Mouse (Mus musculus) neutrophil, adult 5-6 weeks (primary cell): ENCODE measurements around the gene Peli2. TPM values are rescaled to one million over a fixed set of nuclear protein-coding genes. Genes with fewer than 3 reads are reported as not detected.

Source experiments
- ATAC-seq: fragments of 151-379, 151-347 bp; 2 replicates; pipeline ENCODE4 v1.8.0; 2017; ENCODE audit warnings: mild to moderate bottlenecking, moderate TSS enrichment; ENCODE audit not compliant: insufficient number of reproducible peaks, poor library complexity, low FRiP score, severe bottlenecking; ENCODE audit errors: extremely low read depth
- total RNA-seq: library from RNA; stranded (forward); fragments of 200-1000 nt; gene quantifications from 2 replicates; pipeline ENCODE4 v1.2.3, GENCODE M21; 2017

The Peli2 gene
- total RNA-seq, 1 experiment from 2014 or later: 7.0 TPM

DNA sequence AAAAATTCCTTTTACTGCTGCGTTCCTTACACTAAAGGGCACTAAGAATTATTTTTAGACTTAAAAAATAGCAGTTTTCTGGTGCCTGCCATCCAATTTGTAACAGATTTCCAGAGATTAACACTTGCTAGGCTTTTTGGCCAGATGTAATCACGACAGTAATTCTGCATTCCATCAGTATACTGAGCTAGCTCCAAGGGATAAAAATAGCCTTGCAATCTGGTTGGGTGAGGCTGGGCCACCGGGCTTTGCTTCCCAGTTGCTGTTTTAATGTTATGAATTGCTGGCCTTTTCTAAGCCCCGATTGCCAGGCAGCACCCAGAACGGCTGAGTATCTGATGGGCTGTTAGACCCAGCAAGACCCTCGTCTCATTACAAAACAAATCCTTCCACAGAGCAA lies 182.6 kb downstream of the Peli2 start:
- ATAC-seq: no peak

DNA sequence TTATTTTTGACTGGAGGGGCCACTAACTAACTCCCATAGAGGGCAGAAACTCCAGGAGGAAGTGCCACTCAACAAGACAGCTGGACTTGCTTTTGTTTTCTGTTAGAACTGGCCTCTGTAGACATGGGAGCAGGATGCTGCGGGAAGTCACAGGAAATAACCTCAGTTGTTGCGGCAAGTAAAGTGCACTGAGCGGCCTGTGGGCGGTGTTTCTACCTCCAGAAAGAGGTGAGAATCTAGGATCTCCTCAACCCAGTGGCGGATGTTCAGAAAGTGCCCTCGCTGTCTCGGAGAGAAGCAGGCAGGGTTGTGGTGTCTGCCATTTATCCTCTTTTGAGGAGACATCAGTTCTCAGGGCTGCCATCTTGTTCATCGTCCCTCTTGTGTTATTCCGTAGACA lies 183.2 kb downstream of the Peli2 start:
- no peak for ATAC-seq

- ATAC-seq: no peak
Measured at GRCm38 (mm10) chr14:48313234-48313633, 192.6 kb downstream of the Peli2 start.

DNA sequence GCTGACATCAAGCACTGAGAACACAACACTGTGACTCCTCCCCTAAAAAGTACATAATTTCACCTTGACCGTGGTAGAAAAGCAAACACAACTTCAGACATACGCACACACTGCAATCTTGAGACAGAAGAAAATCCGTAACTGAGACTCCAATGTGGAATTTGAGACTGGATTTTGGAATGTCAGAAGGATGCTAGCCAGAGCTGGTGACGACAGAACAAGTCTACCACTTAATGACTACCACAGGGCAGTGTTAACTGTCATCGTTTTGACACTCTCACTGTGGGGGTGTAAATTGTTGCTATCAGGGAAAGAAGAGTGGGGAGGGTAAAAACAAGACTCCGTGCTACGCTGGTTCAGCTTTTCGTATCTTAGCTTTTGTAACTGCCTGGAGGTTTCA lies 195.8 kb downstream of the Peli2 start:
- ATAC-seq: no peak

DNA sequence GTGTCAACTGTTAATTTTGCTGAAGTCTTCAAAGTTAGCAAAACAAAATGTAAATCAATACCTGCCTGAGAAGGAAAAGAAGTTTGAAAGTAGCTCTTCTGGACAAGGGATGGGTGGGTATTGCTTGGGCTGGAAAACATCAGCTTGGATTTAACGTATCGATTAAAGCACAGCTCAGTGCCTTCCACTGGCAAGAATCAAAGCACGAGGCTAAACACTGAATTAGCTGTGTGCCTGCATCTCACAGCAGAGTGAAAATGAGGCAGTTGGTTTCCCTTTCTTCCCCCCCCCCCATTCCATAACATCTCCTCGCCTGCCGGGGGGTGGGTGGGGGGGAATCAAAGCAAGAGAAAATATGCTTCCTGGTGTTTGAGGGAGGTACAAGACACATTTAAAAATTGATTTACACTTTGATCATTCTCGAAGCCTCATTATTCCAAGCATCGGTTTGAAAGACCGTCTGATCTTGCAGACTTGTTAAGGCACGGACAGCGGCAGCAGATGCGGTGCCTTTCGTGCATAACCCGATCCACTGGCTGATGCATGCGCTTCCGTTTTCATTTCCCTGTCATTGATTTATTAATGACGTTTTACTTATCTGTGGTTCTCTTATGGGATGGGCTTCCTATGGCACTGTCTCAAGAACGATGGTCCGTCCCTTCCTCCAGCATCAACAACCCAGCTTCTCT lies 203.3 kb downstream of the Peli2 start:
- no peak for ATAC-seq

DNA sequence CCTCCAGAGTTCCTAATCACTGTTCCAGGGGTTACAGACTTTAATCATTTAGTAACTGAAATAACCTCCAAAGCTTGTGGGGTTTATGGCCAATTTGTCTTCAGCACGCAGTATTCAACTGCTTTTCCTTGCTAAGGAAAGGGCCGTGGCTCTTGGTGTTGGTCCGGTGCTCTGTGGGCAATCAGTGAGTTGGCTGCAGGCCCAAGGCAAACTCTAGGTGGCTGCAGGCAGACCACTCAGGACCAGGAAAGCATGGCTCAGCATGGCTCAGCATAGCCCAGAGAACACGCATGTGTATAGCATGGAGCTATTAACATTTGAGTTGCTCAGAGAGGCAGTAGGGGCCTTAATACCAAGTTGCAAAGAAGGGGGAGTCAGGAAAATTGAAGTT lies 203.8 kb downstream of the Peli2 start:
- ATAC-seq: no peak

GRCm38 (mm10) chr14:48327746-48328145 lies 207.1 kb downstream of the Peli2 start:
- no peak for ATAC-seq

GRCm38 (mm10) chr14:48329716-48330365 lies 209.2 kb downstream of the Peli2 start:
- no peak for ATAC-seq
